Mouse (Mus musculus) midbrain, postnatal 0 days (tissue): ENCODE results near the gene Acad12. TPM values are rescaled to one million over a fixed set of nuclear protein-coding genes. Genes with fewer than 3 reads are reported as not detected.
"Not testable (repeated sequence)": the region's sequence is repeated elsewhere in the genome, so short reads cannot be mapped to it uniquely, and the experiment has no call there.

ENCODE experiments used
- ATAC-seq: fragments of 200-750 bp; cut with Nextera tagmentation; 2 replicates; pipeline ENCODE4 v1.8.0; 2017; ENCODE audit warnings: moderate number of reproducible peaks, mild to moderate bottlenecking, moderate TSS enrichment, moderate library complexity; ENCODE audit not compliant: low FRiP score
- DNase-seq: peaks from one replicate; pipeline ENCODE4 v3.0.0-alpha.2; 2015; ENCODE audit warnings: low spot score
- H3K27ac ChIP-seq: fragments of 300-500 bp; sonication (generic); 2 replicates; pipeline ENCODE4 v1.5.1; 2014; ENCODE audit warnings: low read depth, mild to moderate bottlenecking, low read length, mixed read lengths
- H3K27me3 ChIP-seq: fragments of 300-500 bp; sonication (generic); 2 replicates; pipeline ENCODE4 v1.6.1; 2014; ENCODE audit warnings: low read length, control low read depth, mixed read lengths; ENCODE audit not compliant: insufficient read depth
- H3K36me3 ChIP-seq: fragments of 300-500 bp; sonication (generic); 2 replicates; pipeline ENCODE4 v1.6.1; 2014; ENCODE audit warnings: low read length, control low read depth, mixed read lengths; ENCODE audit not compliant: insufficient read depth
- H3K4me1 ChIP-seq: fragments of 300-500 bp; sonication (generic); 2 replicates; pipeline ENCODE4 v1.6.1; 2014; ENCODE audit warnings: mild to moderate bottlenecking, control low read depth, antibody characterized with exemption, low read length, mixed read lengths; ENCODE audit not compliant: insufficient read depth
- H3K4me2 ChIP-seq: fragments of 300-500 bp; sonication (generic); 2 replicates; pipeline ENCODE4 v1.6.1; 2014; ENCODE audit warnings: low read depth, mild to moderate bottlenecking, low read length, mixed read lengths; ENCODE audit not compliant: poor library complexity, severe bottlenecking
- H3K4me3 ChIP-seq: fragments of 300-500 bp; sonication (generic); 2 replicates; pipeline ENCODE4 v1.5.1; 2014; ENCODE audit warnings: low read depth, mild to moderate bottlenecking, low read length, moderate library complexity
- H3K9ac ChIP-seq: fragments of 300-500 bp; sonication (generic); replicated peaks from 2 replicates; pipeline ENCODE4 v1.6.1; 2014; ENCODE audit warnings: mild to moderate bottlenecking, low read length, moderate library complexity, mixed read lengths; ENCODE audit not compliant: poor library complexity, severe bottlenecking
- H3K9me3 ChIP-seq: fragments of 300-500 bp; sonication (generic); 2 replicates; pipeline ENCODE4 v1.6.1; 2016; ENCODE audit warnings: low read length, control low read depth
- CTCF ChIP-seq: IDR thresholded peaks from 2 replicates; pipeline ENCODE4 v1.5.1; 2016; ENCODE audit warnings: antibody characterized with exemption, mild to moderate bottlenecking
- WGBS: fragments of 180-500 bp; shearing (Covaris S2); extraction: QIAGEN DNeasy Blood & Tissue Kit; methylation state at CpG from one replicate; pipeline ENCODE4 v1.1.7; 2014; 5-methylcytosine and 5-hydroxymethylcytosine counted together
- polyA plus RNA-seq: library from polyadenylated mRNA; unstranded; fragments of >200 nt; fragmentation: Nextera tagmentation; extraction: Ambion mirVana; gene quantifications from 2 replicates; pipeline ENCODE4 v1.2.1, GENCODE M21; 2015
- total RNA-seq: library from RNA; depleted of rRNA; stranded (reverse); fragments of >200 nt; gene quantifications from 2 replicates; pipeline ENCODE4 v1.2.3, GENCODE M21; 2014

Gene Acad12
- total and polyA plus RNA-seq, 2 experiments from 2014 or later, result 2.1 TPM

- no peak overlapping the region for H3K4me2 ChIP-seq
- H3K4me1 ChIP-seq, result no peaks in the 10 kb centered on the region
- peak; percentile 80 for TF ChIP-seq CTCF
- H3K27me3 ChIP-seq, result no peaks in the 10 kb centered on the region
- no peak for ATAC-seq
- peak; percentile 67 for DNase-seq
- no peak overlapping the region for H3K4me3 ChIP-seq
- no peaks in the 10 kb centered on the region for H3K36me3 ChIP-seq
- H3K9me3 ChIP-seq, result no peaks in the 10 kb centered on the region
- no peak overlapping the region for H3K27ac ChIP-seq
- H3K9ac ChIP-seq, result no peak overlapping the region
- WGBS, result 3% methylated on average over 2 of the region's 2 CpGs
These were observed 12.6 kb downstream of the Acad12 start for GRCm38 (mm10) chr5:121606151-121606550.

- not testable (repeated sequence) for H3K9ac ChIP-seq, H3K4me1 ChIP-seq, H3K9me3 ChIP-seq, H3K36me3 ChIP-seq, H3K4me3 ChIP-seq, ATAC-seq, H3K27ac ChIP-seq, H3K4me2 ChIP-seq, DNase-seq, H3K27me3 ChIP-seq
- WGBS, result 68% methylated on average over 1 of the region's 1 CpGs
These were observed 14.9 kb downstream of the Acad12 start for GRCm38 (mm10) chr5:121603815-121604214.

GRCm38 (mm10) chr5:121601547-121602299, 17.0 kb downstream of the Acad12 start:
- DNase-seq, result peak; percentile 83
- WGBS, result 38% methylated on average over 9 of the region's 9 CpGs
- no peaks in the 10 kb centered on the region for H3K27me3 ChIP-seq
- no peaks in the 10 kb centered on the region for H3K4me1 ChIP-seq
- H3K36me3 ChIP-seq, result no peaks in the 10 kb centered on the region
- H3K4me3 ChIP-seq, result no peak overlapping the region
- H3K9me3 ChIP-seq, result no peaks in the 10 kb centered on the region
- no peak overlapping the region for H3K9ac ChIP-seq
- no peak overlapping the region for H3K27ac ChIP-seq
- ATAC-seq, result no peak
- peak; percentile 90 for TF ChIP-seq CTCF
- no peak overlapping the region for H3K4me2 ChIP-seq

- TF ChIP-seq CTCF, result no peak
- DNase-seq, result no peak
These were observed 19.7 kb downstream of the Acad12 start for GRCm38 (mm10) chr5:121598871-121599610.

GRCm38 (mm10) chr5:121597991-121598537, 20.7 kb downstream of the Acad12 start:
- ATAC-seq, result no peak
- Histone ChIP-seq H3K4me1 (no peaks in the 10 kb centered on the region), H3K4me2 (no peak overlapping the region), H3K27ac (no peak overlapping the region), H3K36me3 (no peaks in the 10 kb centered on the region), H3K9ac (no peak overlapping the region), H3K27me3 (no peaks in the 10 kb centered on the region), H3K4me3 (no peak overlapping the region), H3K9me3 (no peaks in the 10 kb centered on the region)
- TF ChIP-seq CTCF, result no peak
- WGBS, result 75% methylated on average over 7 of the region's 7 CpGs
- no peak for DNase-seq

More at GRCm38 (mm10) chr5:121598871-121599610, 19.7 kb downstream of the Acad12 start:
- Histone ChIP-seq H3K9ac (no peak overlapping the region), H3K9me3 (no peaks in the 10 kb centered on the region), H3K27ac (no peak overlapping the region), H3K4me2 (no peak overlapping the region), H3K4me3 (no peak overlapping the region), H3K36me3 (no peaks in the 10 kb centered on the region), H3K27me3 (no peaks in the 10 kb centered on the region), H3K4me1 (no peaks in the 10 kb centered on the region)
- ATAC-seq, result no peak
- 66% methylated on average over 13 of the region's 13 CpGs for WGBS

- H3K9me3 ChIP-seq, result no peaks in the 10 kb centered on the region
- 70% methylated on average over 4 of the region's 4 CpGs for WGBS
These were observed 21.4 kb downstream of the Acad12 start for GRCm38 (mm10) chr5:121597332-121597731.

More at GRCm38 (mm10) chr5:121597332-121597731, 21.4 kb downstream of the Acad12 start:
- H3K36me3 ChIP-seq, result no peaks in the 10 kb centered on the region
- H3K4me2 ChIP-seq, result no peak overlapping the region
- H3K27ac ChIP-seq, result no peak overlapping the region
- H3K9ac ChIP-seq, result no peak overlapping the region
- no peak overlapping the region for H3K4me3 ChIP-seq
- ATAC-seq (no peak), DNase-seq (no peak)
- H3K4me1 ChIP-seq, result 0 out of 2 replicates have a peak, but pooled peaks cover 3% of the 10 kb centered on the region
- no peaks in the 10 kb centered on the region for H3K27me3 ChIP-seq
- no peak for TF ChIP-seq CTCF
